Mouse (Mus musculus): Measurements from ENCODE around the gene Gramd1c. TPM values are rescaled to one million over a fixed set of nuclear protein-coding genes. Genes with fewer than 3 reads are reported as not detected.
A peak's percentile ranks its signal among the peaks of the same experiment; 100 is the strongest.

Gene Gramd1c
- polyA plus RNA-seq, 1 experiment, result 1.3 TPM

DNA sequence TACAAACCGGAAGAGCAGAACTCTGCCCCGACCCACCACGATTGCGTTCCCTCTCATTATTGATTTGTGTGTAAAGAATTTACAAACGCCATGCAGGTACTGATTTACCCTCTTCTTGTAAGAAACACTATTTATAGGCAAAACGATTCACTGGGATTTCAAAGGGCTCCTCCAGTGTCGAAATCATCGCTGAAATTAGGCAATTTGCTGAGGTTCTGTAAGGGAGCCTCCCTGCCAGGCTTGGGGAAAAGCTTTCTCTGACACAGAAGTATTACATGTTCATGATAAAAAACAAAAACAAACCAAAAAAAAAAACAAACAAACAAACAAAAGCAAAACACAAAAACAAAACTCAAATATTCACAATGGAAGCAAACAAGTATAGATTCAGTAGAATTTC, 64.0 kb downstream of the Gramd1c start:
- Histone ChIP-seq H3K4me3 (replicated peaks; ENCODE audit: extremely low read depth, low read depth, low read length) (no peak overlapping the region), H3K4me1 (ENCODE audit: control insufficient read depth, insufficient read depth, low read length) (no peaks in the 10 kb centered on the region)
- DNase-seq, result no peak
- WGBS, result 83% methylated on average over 8 of the region's 8 CpGs
- TF ChIP-seq POLR2A (IDR thresholded peaks at IDR 0.05; ENCODE audit: borderline replicate concordance, extremely low read depth, low read depth, low read length) (no peak), CTCF (IDR thresholded peaks at IDR 0.05; ENCODE audit: insufficient read depth, low read length) (no peak)

DNA sequence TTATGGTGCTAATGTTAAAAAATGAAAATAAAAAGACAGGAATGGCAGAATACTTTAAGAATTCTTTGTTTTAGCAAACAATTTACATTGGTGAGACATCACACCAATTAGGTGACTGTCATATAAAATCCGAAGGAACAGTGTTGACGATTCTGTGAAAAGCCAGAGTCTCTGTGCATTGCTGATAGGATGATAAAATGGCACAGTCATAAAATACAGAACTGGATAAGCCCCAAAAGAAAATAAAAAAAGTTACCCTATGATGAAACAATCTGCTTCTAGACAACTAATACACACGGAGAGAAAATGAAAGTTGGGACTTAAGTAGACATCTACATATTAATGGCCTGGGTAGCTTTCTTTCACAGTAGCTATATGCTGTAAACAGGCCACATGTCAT, 68.5 kb downstream of the Gramd1c start:
- DNase-seq, result no peak
- 81% methylated on average over 3 of the region's 3 CpGs for WGBS

GRCm38 (mm10) chr16:43986299-43986698, 76.8 kb downstream of the Gramd1c start:
- Histone ChIP-seq H3K4me3 (replicated peaks; ENCODE audit: extremely low read depth, low read depth, low read length) (no peak overlapping the region), H3K4me1 (ENCODE audit: control insufficient read depth, insufficient read depth, low read length) (no peaks in the 10 kb centered on the region)
- 92% methylated on average over 4 of the region's 4 CpGs for WGBS
- TF ChIP-seq POLR2A (IDR thresholded peaks at IDR 0.05; ENCODE audit: borderline replicate concordance, extremely low read depth, low read depth, low read length) (no peak), CTCF (IDR thresholded peaks at IDR 0.05; ENCODE audit: insufficient read depth, low read length) (no peak)
- no peak for DNase-seq

More for the DNA sequence above, 68.5 kb downstream of the Gramd1c start:
- Histone ChIP-seq H3K4me3 (replicated peaks; ENCODE audit: extremely low read depth, low read depth, low read length) (no peak overlapping the region), H3K4me1 (ENCODE audit: control insufficient read depth, insufficient read depth, low read length) (no peaks in the 10 kb centered on the region)
- TF ChIP-seq CTCF (IDR thresholded peaks at IDR 0.05; ENCODE audit: insufficient read depth, low read length) (no peak), POLR2A (IDR thresholded peaks at IDR 0.05; ENCODE audit: borderline replicate concordance, extremely low read depth, low read depth, low read length) (no peak)

DNA sequence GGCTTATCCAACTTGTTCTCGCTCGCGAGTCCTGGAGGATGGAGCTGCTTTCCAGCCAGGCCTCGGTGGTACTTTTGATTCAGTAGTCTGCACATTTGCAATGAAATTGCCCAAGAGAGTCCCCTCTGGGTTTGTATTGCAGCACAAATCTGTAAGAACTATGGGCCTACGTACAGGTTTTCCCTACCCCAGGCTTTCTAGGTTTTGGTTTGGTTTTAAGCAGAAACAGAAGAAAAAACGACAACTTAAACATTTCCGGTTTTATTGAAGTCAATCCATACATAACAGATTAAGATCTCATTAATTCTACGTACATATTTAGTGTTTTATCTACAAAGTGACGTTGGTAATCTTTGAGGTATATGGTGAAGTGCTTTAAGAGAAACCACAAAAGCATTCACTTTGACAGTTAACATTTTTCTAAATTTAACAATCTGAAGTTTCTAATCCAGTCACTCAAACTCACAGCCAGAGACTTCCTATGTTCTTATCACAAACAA, 83.0 kb downstream of the Gramd1c start:
- 28% methylated on average over 9 of the region's 9 CpGs for WGBS
- Histone ChIP-seq H3K4me1 (ENCODE audit: control insufficient read depth, insufficient read depth, low read length) (no peaks in the 10 kb centered on the region), H3K4me3 (replicated peaks; ENCODE audit: extremely low read depth, low read depth, low read length) (peak overlapping the region; percentile 63)
- TF ChIP-seq POLR2A (IDR thresholded peaks at IDR 0.05; ENCODE audit: borderline replicate concordance, extremely low read depth, low read depth, low read length), result no peak
- TF ChIP-seq CTCF (IDR thresholded peaks at IDR 0.05; ENCODE audit: insufficient read depth, low read length), result no peak
- DNase-seq, result no peak

DNA sequence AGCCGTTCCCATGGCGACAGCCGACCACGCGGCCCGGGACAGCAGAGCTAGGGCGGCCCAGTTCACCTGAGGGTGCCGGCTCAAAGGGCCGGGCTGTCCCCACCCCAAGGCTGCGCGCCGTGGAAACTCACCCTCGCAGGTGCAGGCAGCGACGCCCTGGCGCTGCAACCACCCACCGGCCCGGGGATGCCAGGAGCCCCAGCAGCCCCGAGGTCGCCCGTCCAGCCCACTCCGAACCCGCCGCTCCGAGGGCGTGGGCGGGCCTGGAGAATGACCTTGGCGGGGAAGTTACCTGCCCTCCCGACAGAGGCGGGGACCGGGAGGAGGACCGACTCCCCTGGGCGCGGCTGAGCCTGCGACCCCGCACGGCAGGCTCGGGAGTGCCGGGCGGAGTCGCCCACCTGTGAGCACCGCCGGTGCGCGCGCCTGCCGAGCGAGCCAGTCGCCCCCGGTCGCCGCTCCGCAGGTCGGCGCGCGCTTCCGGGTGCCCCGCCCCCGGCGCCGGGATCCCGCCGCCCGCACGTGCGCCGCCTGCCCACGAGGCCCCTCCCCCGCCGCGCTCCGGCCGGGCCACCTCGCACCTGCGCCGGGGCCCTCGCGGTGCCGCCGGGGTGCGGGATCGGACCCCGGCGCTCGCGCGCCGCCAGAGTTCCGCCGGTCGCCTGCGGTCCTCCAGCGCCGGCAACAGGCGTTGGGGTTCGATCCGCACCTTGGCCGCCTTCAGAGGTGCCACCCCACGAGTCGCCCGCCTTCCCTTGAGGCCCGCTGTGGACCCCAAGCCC, 83.6 kb downstream of the Gramd1c start, which contains the start of gene Zdhhc23:
Gene Zdhhc23, minus strand, starts transcription at position 464 of the 782 bp plus-strand sequence.
- TF ChIP-seq POLR2A (IDR thresholded peaks at IDR 0.05; ENCODE audit: borderline replicate concordance, extremely low read depth, low read depth, low read length) (no peak), CTCF (IDR thresholded peaks at IDR 0.05; ENCODE audit: insufficient read depth, low read length) (no peak)
- WGBS, result under 1% methylated on average over 100 of the region's 103 CpGs
- Histone ChIP-seq H3K4me3 (replicated peaks; ENCODE audit: extremely low read depth, low read depth, low read length) (peak within 1 kb of the TSS; percentile 63), H3K4me1 (ENCODE audit: control insufficient read depth, insufficient read depth, low read length) (no peaks in the 10 kb centered on the region)
- peak; percentile 42 for DNase-seq

DNA sequence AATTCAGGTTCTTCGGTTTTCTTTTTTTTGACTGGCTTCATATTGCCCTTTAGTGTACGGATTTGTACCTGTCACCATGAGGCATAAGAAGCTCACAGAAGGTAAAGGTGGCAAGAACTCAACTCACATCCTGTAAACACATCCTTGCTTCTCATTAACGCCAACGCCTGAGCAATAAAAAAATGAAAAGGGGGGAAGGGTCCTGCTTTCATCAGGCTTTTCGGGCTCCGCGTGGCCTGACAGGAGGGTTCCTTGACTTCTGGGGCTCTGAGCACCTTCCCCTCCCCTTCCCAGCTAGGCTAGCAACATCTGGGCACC, 84.2 kb downstream of the Gramd1c start:
- DNase-seq, result no peak

DNA sequence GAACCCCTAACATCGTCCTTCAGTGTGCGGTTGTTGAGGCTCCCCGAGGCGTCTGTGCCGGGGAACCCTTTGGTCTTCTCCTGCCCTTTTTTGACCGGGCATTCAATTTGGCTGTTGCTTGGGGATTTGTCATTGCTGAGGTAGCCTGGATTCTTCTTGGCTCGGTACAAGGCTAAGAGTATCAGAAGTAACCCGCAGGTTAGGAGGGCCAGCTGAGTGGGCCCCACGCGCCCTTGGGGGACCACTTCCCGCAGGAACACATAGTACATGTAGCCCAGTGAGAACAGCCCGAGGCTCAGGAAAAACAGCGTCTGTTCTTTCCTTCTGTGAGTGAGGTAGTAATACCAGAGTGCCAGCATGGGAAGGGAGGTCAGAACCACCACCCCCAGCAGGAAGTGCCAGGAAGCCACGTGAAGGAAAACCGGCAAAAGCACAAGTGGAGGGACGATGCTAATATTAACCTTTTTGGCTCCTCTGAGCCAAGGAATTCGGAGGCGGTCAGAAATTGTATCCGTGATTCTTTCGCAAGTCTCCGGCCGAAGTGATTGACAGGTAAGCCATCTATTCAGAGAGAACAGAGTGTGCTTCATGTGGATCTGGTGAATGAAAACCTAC, 89.4 kb downstream of the Gramd1c start:
- 74% methylated on average over 22 of the region's 22 CpGs for WGBS
- Histone ChIP-seq H3K4me1 (ENCODE audit: control insufficient read depth, insufficient read depth, low read length) (no peaks in the 10 kb centered on the region), H3K4me3 (replicated peaks; ENCODE audit: extremely low read depth, low read depth, low read length) (no peak overlapping the region)
- no peak for TF ChIP-seq POLR2A (IDR thresholded peaks at IDR 0.05; ENCODE audit: borderline replicate concordance, extremely low read depth, low read depth, low read length)
- no peak for TF ChIP-seq CTCF (IDR thresholded peaks at IDR 0.05; ENCODE audit: insufficient read depth, low read length)
- DNase-seq, result no peak

More for the DNA sequence above, 84.2 kb downstream of the Gramd1c start:
- Histone ChIP-seq H3K4me3 (replicated peaks; ENCODE audit: extremely low read depth, low read depth, low read length) (peak overlapping the region; percentile 32), H3K4me1 (ENCODE audit: control insufficient read depth, insufficient read depth, low read length) (no peaks in the 10 kb centered on the region)
- 32% methylated on average over 7 of the region's 7 CpGs for WGBS
- no peak for TF ChIP-seq POLR2A (IDR thresholded peaks at IDR 0.05; ENCODE audit: borderline replicate concordance, extremely low read depth, low read depth, low read length)
- TF ChIP-seq CTCF (IDR thresholded peaks at IDR 0.05; ENCODE audit: insufficient read depth, low read length), result no peak

- DNase-seq, result no peak
- Histone ChIP-seq H3K4me3 (replicated peaks; ENCODE audit: extremely low read depth, low read depth, low read length) (no peak overlapping the region), H3K4me1 (ENCODE audit: control insufficient read depth, insufficient read depth, low read length) (no peaks in the 10 kb centered on the region)
- 84% methylated on average over 11 of the region's 11 CpGs for WGBS
- TF ChIP-seq CTCF (IDR thresholded peaks at IDR 0.05; ENCODE audit: insufficient read depth, low read length) (no peak), POLR2A (IDR thresholded peaks at IDR 0.05; ENCODE audit: borderline replicate concordance, extremely low read depth, low read depth, low read length) (no peak)
Measured at GRCm38 (mm10) chr16:43973147-43973546, 90.0 kb downstream of the Gramd1c start.

DNA sequence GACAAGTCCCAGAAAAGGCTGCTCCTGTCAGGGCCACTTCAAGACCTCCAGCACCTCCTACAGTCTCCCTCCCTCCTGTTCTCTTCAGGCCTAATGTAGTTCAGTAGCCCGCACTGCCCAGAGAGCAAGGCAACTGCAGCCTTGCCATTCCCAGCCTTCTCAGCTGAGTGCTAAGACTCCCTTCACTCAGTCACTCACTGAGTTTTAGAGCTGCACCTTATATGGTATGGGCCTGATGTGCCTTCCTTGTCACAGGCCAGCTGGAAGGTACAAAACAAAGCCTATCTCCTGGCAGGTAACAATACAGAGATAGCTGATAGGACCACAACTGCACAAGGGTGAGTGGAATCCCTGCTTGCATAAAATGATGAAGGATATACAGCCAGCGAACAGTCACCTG, 90.8 kb downstream of the Gramd1c start:
- no peak for DNase-seq
- Histone ChIP-seq H3K4me1 (ENCODE audit: control insufficient read depth, insufficient read depth, low read length) (no peaks in the 10 kb centered on the region), H3K4me3 (replicated peaks; ENCODE audit: extremely low read depth, low read depth, low read length) (no peak overlapping the region)
- TF ChIP-seq POLR2A (IDR thresholded peaks at IDR 0.05; ENCODE audit: borderline replicate concordance, extremely low read depth, low read depth, low read length), result no peak
- TF ChIP-seq CTCF (IDR thresholded peaks at IDR 0.05; ENCODE audit: insufficient read depth, low read length), result no peak
- WGBS, result 98% methylated on average over 2 of the region's 2 CpGs

DNA sequence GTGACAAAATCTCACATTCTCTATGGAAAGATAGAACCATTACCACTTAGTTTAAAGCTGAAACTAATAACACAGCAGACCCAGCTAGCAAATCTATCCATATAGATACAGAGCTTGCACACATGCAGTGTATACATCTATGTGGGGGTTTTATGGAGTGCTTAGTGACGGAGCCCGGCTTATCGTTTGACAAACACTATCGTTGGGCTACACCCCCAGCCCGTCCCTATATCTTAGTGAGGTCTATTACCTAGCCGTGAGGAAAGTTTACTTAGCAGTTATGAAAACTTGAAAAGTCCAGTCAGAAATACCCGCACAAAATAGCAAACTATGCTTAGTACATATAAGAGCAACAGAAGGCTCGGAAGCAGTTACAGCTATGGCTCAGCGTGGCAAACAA, 91.4 kb downstream of the Gramd1c start:
- WGBS, result 66% methylated on average over 9 of the region's 9 CpGs
- Histone ChIP-seq H3K4me1 (ENCODE audit: control insufficient read depth, insufficient read depth, low read length) (no peaks in the 10 kb centered on the region), H3K4me3 (replicated peaks; ENCODE audit: extremely low read depth, low read depth, low read length) (no peak overlapping the region)
- TF ChIP-seq POLR2A (IDR thresholded peaks at IDR 0.05; ENCODE audit: borderline replicate concordance, extremely low read depth, low read depth, low read length) (no peak), CTCF (IDR thresholded peaks at IDR 0.05; ENCODE audit: insufficient read depth, low read length) (no peak)
- DNase-seq, result no peak

Measured in lung, adult 2 months (tissue).